Mouse (Mus musculus): ENCODE data around the gene Tln1.
"Not testable (repeated sequence)": the region's sequence is repeated elsewhere in the genome, so short reads cannot be mapped to it uniquely, and the experiment has no call there.

Tln1 gene

GRCm38 (mm10) chr4:43578376-43579204 is 16.1 kb upstream of the Tln1 start, which contains the start of the genes Rgp1 and Gba2:
Rgp1 (plus strand) TSS chr4:43578715.
Gba2 (minus strand) TSS chr4:43578873.
- DNase-seq, result peak; percentile 91 to 92

GRCm38 (mm10) chr4:43577237-43577881 is 14.9 kb upstream of the Tln1 start:
- no peak for DNase-seq

GRCm38 (mm10) chr4:43575356-43575755 is 12.9 kb upstream of the Tln1 start:
- DNase-seq, result no peak

GRCm38 (mm10) chr4:43573561-43573960 is 11.1 kb upstream of the Tln1 start:
- DNase-seq, result no peak

GRCm38 (mm10) chr4:43571395-43572045 is 9.0 kb upstream of the Tln1 start:
- DNase-seq, result no peak

GRCm38 (mm10) chr4:43567140-43567539 is 4.6 kb upstream of the Tln1 start:
- no peak for DNase-seq

GRCm38 (mm10) chr4:43564231-43564630 is 1.7 kb upstream of the Tln1 start:
- no peak for DNase-seq

- DNase-seq, result no peak
Observed at GRCm38 (mm10) chr4:43563601-43563875, 1.0 kb upstream of the Tln1 start.

- peak in 1 of 2 experiments; percentile 32 for DNase-seq
Observed at GRCm38 (mm10) chr4:43562769-43563600, 494 bp upstream of the Tln1 start.

GRCm38 (mm10) chr4:43561436-43561996 is 975 bp downstream of the Tln1 start:
- DNase-seq, result no peak

- DNase-seq, result no peak
Observed at GRCm38 (mm10) chr4:43560976-43561375, 1.5 kb downstream of the Tln1 start.

- DNase-seq, result peak; percentile 81 to 87
Observed at GRCm38 (mm10) chr4:43560243-43560611, 2.3 kb downstream of the Tln1 start.

- no peak for DNase-seq
Observed at GRCm38 (mm10) chr4:43559519-43560242, 2.8 kb downstream of the Tln1 start.

- DNase-seq, result peak; percentile 79 to 84
Observed at GRCm38 (mm10) chr4:43558631-43559356, 3.7 kb downstream of the Tln1 start.

- DNase-seq, result peak; percentile 68 to 74
Observed at GRCm38 (mm10) chr4:43558028-43558630, 4.4 kb downstream of the Tln1 start.

GRCm38 (mm10) chr4:43555926-43556325 is 6.6 kb downstream of the Tln1 start:
- DNase-seq, result no peak

- DNase-seq, result no peak
Observed at GRCm38 (mm10) chr4:43553891-43554290, 8.6 kb downstream of the Tln1 start.

GRCm38 (mm10) chr4:43552437-43552836 is 10.1 kb downstream of the Tln1 start:
- no peak for DNase-seq

GRCm38 (mm10) chr4:43551854-43552253 is 10.6 kb downstream of the Tln1 start:
- DNase-seq, result not testable (repeated sequence)

GRCm38 (mm10) chr4:43549055-43549454 is 13.4 kb downstream of the Tln1 start:
- DNase-seq, result no peak

- no peak for DNase-seq
Observed at GRCm38 (mm10) chr4:43547160-43547559, 15.3 kb downstream of the Tln1 start.
